Mouse (Mus musculus) heart, postnatal 0 days (tissue): ENCODE results near the gene Ptprn2.

Source experiments
- CTCF ChIP-seq: IDR thresholded peaks from 2 replicates; pipeline ENCODE4 v1.5.1; 2016; ENCODE audit warnings: antibody characterized with exemption, control low read depth, low read depth
- EP300 ChIP-seq: IDR thresholded peaks from 2 replicates; pipeline ENCODE4 v1.6.1; 2016; ENCODE audit warnings: antibody characterized with exemption, low read depth

DNA sequence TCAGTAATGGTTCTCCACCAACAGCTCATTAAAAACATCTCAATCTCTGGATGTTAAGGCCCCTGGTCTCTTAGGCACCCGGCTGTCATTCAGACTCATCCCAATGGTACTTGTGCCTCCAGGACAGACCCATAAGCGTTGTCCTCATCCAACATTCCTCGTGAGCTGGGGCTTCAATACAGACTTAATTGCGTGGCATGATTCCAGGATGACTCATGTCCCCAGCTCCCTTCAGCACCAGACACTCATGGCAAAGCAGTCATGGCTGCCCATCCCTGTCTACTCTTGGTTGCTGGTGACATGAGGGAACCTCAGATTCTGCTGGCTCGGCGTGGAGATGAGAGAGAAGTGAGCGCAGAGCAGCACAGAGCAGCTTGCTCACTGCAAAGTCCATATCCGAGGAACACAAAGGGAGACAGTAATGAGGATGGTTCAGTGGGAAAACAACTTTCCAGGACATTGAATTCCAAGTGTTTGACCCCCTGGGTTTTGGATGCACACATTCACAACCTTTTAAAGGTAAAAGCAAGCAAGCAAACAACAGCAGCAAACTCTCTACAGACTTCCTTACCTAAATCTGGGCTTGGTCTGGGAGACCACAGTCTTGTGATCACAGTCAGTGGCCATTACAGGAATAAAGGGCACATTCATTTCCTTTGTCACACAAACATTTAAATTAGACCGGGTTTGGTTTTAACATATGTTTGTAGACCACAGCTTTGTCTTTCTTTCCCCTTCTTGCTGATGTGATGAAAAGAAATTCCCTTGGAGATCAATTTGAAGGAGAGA is 754.6 kb downstream of the Ptprn2 start:
- TF ChIP-seq CTCF (no peak), EP300 (no peak)
